Mouse (Mus musculus): ENCODE measurements around the gene Kctd13. TPM values are rescaled to one million over a fixed set of nuclear protein-coding genes. Genes with fewer than 3 reads are reported as not detected.
"Not testable (repeated sequence)": the region's sequence is repeated elsewhere in the genome, so short reads cannot be mapped to it uniquely, and the experiment has no call there.

Gene Kctd13
- 100 to 1,000 TPM; 151 to 167 TPM for total RNA-seq (2021)

DNA sequence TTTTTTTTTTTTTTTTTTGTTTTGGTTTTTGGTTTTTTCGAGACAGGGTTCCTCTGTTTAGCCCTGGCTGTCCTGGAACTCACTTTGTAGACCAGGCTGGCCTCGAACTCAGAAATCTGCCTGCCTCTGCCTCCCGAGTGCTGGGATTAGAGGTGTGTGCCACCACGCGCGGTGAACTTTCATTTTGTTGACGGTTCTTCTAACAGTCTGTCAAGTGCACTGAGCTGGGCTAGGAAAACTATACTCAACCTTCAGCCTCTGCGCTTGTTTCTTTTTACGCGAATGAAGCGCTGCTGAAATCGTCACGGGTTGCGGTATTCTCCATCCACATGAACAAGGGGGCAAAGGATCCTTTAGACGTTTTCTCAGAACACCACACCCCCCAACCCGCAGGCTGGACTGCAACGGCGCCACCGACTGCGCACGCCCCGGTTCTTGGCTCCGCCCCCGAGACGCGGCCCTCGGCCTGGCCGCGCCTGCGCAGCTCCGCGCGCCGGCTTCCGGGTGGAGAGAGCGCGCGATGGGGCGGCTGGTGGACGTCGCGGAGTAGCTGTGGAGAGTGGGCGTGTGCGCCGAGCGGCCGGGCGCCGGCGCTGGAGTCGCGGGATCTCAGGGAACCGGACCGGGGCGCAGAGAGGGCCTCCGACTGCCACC, at the start of gene Kctd13:
Kctd13 (plus strand) TSS at position 496 of the 654 bp plus-strand sequence.
- DNase-seq: peak; percentile 93
- intact Hi-C loops (cut with DNase I): no loop called here

DNA sequence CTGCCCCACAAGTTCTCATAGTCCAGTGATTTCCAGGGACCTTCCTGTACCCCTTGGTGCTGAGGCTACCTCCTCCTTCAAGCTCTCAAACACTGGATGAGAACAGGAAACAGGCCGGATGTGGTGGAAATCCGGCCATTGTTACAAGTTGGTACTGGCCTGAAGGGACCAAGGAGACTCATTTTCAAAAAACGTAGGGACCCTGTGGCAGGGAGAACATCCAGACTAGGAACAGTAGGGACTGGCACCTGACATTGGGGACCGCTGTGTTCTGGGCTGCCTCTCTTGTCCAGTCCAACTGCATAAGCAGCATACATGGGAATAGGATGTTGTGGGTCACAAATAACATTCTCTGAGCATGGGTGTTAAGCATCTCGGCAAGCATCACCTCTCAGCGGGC, 47.6 kb upstream of the Kctd13 start:
- intact Hi-C loops (cut with DNase I): no loop called here
- no peak for DNase-seq

DNA sequence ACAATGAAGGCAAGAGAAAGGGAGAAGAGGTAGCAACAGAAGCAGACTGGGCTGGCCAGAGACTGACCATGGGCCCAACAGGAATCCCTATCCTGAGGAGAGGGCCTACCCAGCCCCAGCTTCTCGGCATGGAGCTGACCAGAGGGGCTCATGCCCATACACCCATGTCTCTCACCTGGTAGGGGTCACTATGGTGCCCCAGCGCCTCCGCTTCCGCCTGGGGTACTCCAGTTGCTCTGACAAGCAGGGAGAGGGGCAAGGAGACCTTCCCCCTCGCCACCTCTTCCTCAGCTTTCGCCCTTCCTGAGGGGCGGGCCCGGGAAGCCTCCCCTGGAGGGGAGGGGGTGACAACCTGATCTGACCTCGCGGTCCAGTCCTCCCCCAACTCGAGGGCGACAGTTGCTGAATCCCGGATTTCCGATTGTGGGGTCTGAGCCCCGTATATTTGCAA, 44.9 kb upstream of the Kctd13 start:
- no peak for DNase-seq
- intact Hi-C loops (cut with DNase I): no loop called here

DNA sequence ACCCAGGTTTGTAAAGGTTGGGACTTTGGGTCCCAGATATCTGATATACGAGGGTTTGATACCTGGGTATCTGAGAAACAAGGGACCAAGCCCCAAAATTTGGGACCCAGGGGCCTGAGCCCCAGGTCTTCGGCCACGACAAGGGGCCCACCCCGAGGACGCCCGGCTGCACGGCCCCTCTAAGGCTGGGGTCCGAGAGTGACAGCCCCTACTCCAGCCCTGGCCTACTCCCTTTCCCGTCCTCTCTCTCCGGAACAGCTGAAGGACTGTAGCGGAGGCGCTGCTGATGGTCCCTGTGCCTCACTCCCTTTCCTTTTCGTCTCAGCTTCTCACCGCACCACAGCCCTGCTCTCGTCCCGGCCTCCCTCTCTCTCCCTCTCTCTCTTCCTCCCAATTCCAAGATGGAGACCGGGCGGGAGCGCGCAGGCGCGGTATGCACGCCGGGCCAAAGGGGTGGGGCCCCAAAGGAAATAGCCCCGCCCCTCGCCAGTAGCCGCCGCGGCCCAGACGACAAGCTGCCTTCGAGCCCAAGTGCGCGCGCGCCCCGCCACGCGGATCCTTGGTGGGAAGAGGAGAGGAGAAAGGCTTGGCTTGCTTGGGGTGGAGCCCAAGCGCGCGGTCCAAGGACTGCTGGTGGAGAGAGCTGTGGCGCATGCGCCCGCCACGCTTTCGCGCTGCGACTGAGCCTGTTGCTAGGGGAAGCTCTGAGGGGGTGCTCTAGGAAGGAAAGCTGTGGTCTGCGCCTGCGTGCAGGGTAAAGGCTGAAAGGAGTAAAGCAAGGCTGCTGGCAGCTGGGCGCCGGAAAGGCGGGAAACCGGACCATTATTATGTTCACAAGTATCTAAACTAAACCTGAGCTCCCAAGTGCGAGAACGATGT, 44.2 kb upstream of the Kctd13 start, which contains the start of gene Taok2:
Taok2 (minus strand) TSS at position 418 of the 879 bp plus-strand sequence.
- DNase-seq: peak; percentile 99
- intact Hi-C loops (cut with DNase I): no loop called here

DNA sequence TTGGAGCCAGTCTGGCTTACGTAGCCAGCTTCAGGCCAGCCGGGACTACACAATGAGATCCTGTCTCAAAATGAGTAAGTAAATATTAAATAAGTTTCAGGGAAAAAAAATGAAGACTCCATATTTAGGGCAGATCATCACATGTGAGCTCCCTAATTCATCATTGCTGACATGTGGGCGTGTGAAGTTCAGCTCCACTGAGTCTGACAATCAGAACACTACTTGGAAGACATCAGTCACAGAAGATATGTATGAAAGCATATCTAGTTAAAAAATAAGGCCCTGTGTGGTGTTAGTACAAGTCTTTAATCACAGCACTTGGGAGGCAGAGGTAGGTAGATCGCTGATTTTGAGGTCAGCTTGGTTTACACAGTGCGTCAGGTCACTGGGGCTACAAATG, 41.4 kb upstream of the Kctd13 start:
- intact Hi-C loops (cut with DNase I): no loop called here
- DNase-seq: no peak

DNA sequence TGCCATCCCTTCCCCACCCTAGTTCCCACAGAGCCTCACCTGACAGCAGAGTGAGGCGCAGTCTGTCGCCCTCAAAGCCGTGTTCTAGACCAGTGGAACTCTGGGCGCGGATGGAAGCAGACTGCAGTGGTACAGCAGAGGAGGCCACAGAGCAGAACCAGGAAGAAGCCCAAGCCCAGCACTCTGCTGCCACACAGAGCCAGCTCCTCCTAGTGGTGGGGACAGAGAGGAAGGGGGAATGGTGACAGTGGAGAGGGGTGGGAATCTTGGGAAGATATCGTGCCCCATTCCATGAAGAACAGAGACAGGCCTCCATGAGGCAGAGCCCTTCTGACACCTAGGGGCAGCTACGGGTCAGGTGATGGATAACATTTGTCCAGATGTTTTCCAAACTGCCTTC, 39.8 kb upstream of the Kctd13 start:
- intact Hi-C loops (cut with DNase I): no loop called here
- DNase-seq: no peak

DNA sequence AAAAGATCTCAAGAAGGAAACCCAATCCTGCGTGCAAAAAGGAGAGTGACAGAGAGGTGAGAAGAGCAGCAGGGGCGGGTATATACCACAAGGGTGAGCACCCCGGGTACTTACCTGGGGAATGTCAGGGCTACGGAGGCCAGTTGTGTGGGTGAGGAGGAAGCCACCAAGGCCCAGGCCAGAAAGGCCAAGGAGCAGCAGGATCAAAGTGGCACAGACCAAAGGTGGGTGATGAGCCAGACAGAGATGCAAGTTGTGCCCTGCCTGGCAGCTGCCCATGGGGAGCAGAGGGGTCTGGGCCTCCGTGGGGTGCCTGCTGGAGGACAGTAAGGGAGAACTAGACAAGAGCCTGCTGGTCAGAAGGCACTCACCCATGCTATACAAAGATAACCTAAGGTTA, 31.8 kb upstream of the Kctd13 start:
- intact Hi-C loops (cut with DNase I): no loop called here

DNA sequence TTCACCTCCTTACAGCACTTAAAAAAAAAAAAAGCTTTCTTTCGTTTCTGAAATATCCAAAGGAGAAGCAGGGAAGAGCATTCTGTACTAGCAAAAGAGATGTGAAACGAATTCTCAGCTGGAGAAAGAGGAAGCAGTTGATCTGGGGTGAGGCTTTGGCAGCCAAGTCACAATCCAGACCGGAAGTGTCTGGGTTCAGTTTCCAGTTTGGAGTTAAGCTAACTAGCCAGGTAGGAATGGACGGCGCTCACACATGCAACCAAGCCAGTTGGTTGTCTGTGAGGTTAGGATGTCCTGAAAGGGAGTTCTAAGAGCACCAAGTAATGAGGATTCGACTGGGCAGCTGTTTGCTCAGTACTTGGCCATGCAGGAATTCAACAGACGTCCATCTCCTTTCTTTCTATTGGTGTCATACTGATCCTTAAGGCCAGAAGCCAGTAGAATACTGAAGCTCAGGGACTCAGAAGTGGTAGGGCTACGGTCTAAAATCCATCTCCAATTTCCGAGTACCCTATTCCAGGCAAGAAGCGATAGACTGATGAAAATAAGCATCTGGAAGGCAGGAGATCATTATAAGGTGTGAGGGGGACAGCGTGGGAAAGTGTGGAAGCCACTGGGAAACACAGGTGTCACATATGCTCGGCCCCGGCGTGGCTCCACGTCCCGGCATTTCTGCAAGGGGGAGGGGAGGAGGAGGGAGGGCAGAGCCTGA, 31.1 kb upstream of the Kctd13 start:
- DNase-seq: no peak
- intact Hi-C loops (cut with DNase I): no loop called here

More for the DNA sequence above, 31.8 kb upstream of the Kctd13 start:
- no peak for DNase-seq

DNA sequence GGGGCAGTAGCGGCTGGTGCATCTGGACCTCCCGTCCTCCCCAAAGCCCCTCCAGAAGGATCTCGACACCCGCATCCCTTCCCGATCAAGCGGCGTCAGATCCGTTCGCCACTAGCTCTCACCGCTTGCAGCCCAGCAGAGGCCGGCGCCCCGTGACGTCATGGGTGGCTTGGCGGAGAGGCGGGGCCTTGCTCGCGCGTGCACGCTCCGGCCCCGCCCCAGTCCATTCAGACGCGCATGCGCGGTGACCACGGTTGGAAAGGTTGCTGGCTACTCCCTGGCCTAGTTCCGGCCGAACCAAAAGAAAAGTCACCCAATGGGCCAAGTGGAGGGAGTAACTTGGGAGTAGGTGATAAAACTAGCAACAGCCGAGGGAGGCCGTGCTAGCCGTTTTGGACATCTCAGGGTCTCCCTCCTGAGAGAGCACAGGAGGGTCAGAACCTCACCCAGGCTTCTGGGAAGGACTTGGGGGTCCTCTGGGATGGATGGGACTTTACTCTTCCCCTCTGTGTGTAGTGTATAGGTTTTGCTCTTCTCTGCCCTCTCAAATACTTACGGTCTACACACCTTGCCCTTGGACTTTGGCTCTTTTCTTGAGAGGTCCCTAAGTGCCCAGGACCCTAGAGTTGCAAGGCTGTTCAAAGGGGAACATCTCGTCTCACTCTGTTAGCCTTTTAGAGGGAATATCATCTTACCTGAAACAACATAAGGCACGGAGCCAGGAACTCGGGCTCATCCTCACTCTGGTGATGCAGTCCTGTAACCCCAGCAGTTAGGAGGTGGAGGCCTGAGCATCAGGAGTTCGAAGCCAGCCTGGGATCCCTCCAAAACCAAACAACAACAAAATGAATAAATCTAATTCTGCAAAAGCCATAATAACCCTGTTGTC, 30.3 kb upstream of the Kctd13 start:
- intact Hi-C loops (cut with DNase I): no loop called here
- DNase-seq: peak; percentile 99

DNA sequence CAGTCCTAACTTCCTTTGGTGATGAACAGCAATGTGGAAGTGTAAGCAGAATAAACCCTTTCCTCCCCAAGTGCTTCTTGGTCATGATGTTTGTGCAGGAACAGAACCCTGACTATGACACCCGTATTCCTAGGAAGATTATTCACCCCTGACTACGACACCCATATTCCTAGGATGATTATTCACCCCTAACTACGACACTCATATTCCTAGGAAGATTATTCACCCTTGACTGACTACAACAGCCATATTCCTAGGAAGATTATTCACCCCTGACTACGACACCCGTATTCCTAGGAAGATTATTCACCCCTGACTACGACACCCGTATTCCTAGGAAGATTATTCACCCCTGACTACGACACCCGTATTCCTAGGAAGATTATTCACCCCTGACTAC, 28.9 kb upstream of the Kctd13 start:
- intact Hi-C loops (cut with DNase I); DNase-seq: not testable (repeated sequence)

DNA sequence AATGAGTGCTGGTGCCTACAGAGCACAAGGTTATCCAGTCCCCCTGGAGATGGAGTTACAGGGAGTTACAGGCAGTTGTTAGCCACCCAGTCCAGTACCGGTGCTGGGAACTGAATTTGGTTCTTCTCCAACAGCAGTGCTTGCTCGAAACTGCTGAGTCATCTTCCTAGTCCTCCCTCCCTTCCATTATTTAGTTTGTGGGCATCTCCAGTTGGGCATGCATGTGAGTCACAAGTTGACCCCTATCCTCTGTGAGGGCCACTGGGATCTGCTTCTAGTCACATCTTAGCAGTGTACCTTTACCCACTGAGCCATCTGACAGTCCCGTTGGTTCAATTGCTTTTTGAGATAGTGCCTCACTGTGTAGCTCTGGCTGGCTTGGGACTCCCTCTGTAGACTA, 23.1 kb upstream of the Kctd13 start:
- intact Hi-C loops (cut with DNase I): no loop called here

DNA sequence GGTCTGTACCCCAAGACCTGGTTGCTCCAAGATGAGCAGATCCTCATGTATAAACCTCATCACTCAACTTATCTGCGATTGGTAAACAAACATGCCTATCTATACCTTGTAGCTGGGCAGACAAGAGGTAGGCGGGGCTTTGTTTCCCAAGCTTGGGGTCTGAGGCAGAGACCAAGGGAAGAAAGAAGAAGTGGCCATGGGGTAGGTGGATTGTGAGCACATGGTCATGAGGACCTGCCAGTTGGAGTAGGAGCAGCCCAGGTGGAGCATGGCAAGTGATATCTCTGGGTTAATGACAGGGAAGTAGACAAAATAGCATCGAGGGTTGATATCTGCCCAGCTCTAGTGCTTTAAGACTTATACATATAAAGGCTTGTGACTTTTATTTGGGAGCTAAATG, 13.8 kb upstream of the Kctd13 start:
- DNase-seq: no peak
- intact Hi-C loops (cut with DNase I): no loop called here

More for the DNA sequence above, 23.1 kb upstream of the Kctd13 start:
- DNase-seq: no peak

DNA sequence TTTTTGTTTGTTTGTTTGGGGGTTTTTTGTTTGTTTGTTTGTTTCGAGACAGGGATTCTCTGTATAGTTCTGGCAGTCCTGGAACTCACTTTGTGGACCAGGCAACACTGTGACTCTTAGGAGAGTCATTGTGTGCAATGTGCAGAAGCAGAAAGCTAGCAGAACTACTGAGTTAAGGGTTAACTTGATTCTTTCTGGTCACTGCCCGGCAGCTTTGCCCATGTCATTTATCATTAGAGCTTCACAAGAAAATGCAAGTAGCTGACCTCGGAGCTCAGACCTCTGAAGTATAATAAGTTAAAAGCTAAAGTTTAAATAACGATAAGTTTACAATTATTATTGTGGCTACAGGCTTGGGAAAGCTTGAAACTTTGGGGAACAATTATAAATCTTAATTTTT, 10.3 kb upstream of the Kctd13 start:
- intact Hi-C loops (cut with DNase I); DNase-seq: not testable (repeated sequence)

DNA sequence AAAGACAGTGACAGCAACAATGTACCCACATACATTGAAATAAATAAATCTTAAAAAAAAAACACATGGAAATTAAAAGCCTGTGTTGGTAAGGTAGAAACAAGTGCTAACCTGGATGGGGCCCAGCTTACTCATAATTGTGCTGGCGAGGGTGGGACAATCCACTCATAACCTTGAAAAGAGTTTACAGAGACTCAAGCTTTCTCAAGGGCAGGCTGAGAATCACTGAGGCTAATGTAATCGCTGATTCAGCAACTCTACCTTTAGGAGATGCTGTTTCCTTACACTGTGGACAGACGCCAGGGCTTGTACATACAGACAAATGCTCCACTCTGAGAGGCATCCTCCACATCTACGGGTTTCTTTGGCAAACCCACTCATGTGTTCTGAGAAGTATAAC, 8.7 kb upstream of the Kctd13 start:
- intact Hi-C loops (cut with DNase I): no loop called here
- DNase-seq: no peak

DNA sequence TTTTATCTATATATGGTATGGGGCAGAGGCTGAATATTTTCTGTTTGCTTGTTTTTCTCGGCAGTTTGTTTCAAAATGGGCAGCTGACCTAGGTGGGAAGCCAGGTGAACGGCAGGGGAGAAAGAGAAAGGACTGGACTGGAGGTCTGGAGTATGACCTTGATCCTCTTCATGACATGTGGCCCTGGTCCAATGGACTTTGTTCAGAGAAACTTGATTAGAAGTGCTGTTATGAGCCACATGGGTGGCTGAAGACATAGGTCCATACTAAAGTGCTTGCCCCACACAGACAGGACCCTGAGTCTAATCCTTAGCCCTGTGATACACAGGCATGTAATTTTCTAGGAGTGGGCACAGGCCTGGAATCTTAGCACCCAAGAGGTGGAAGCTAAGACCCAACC, 7.1 kb upstream of the Kctd13 start:
- DNase-seq: no peak
- intact Hi-C loops (cut with DNase I): no loop called here

DNA sequence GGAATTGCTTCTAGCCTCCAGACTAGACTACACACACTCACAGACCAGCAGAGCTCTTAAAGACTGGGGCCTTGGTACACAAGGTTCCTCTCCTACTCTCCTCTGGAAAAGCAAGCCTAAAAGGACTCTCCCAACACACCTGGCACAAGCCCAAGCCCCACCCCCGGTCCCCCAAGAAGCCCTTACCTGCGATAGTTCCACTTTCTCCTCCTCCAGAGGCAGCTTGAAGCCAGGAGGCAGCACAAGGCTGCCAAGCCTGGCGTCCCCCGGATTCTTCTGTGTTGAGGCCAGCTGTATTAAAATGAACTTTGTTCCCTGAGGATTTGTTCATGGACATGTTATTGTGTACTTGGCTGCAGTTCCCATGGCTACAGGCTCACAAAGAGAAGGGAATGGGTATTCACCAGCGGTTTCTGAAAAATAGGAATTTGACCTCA, 6.0 kb upstream of the Kctd13 start, which contains the start of gene Tmem219:
Tmem219 (minus strand) TSS at position 294 of the 437 bp plus-strand sequence.
- DNase-seq: peak; percentile 36
- intact Hi-C loops (cut with DNase I): no loop called here

DNA sequence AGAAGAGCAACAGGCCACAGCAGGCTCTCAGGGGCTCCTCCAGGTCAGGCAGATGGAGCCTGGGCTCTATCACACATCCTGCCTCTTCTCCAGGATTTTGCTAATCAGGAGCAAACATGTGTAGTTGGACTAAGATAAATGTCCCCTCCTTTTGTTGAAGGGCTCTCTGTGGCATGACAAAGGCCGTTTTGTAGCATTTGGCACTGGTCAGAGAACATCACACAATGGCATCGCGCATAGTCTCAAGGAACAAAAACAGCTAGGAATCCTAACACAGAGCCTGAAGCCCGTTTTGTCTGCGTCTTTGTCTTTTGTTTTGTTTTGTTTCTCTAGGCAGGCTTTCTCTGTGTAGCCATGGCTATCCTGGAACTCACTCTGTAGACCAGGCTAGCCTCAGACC, 4.7 kb upstream of the Kctd13 start:
- intact Hi-C loops (cut with DNase I): no loop called here
- no peak for DNase-seq

DNA sequence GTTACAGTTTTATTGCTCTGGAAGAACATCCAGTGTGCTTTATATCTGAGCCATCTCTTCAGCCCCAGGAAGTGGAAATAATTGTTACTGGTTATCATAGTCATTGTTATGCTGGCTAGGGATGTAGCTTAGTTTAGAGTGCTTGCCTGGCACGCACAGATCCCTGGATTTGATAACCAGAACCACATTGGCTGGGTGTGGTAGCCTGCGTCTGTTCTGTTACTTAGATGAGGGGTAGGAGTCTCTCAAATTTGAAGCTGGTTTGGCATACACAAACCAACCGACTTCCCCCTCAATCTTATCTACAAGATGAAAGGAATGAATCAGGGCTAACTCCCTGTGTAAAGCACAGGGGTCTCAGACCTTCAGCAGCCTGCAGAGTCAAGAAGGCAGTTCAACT, 2.4 kb upstream of the Kctd13 start:
- intact Hi-C loops (cut with DNase I): no loop called here
- DNase-seq: no peak

DNA sequence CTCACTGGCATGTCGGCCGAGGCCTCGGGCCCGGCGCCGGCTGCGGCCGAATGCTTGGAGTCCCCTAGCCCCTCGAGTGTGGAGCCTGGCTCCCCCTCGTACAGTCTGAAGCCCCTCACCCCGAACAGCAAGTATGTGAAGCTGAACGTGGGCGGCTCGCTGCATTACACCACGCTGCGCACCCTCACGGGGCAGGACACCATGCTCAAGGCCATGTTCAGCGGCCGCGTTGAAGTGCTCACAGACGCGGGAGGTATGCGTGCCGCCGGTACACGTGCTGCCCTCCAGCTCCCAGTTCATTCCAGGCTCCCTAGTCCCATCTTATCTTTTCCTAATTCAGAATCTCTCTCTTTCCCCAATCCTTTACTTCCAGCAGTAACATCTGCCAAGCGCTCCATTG, 367 bp downstream of the Kctd13 start:
- no peak for DNase-seq
- intact Hi-C loops (cut with DNase I): no loop called here

DNA sequence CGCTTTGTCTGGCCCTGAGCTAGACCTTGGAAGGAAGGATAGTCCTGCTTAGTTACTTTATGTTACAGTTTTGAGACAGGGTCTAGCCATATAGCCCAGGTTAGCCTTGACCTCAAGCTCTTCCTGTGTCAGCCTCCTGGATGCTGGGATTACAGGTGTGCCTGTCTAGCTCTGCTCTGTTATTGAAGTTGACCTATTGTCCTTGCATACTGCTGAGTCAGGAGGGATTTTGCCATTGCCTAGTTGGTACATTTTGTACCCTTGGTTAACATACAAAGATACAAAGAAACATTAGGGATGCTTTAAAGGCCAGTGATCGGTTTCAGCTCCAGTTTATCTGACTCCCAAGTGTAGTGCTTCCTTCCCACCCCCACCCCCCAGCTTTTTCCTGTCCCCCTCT, 4.0 kb downstream of the Kctd13 start:
- intact Hi-C loops (cut with DNase I): no loop called here
- DNase-seq: no peak
